Comparison of ENCODE assay signal across 8 mouse cellular contexts in genomic region chr11:105591905-105592304, GRCm38 (mm10). TPM values are rescaled to one million over a fixed set of nuclear protein-coding genes. Genes with fewer than 3 reads are reported as not detected.
A peak's percentile ranks its signal among the peaks of the same experiment; 100 is the strongest.
DNase-seq lines count a peak whose midpoint lies in the region; ATAC-seq and TF ChIP-seq lines count a peak whose summit lies in the region.

No protein-coding gene starts in this region.

- H3K4me3 ChIP-seq in gastrocnemius, adult 2 months: peak overlapping the region; percentile 22
- no peak overlapping the region for H3K4me3 ChIP-seq in C2C12 (ENCODE audit: insufficient read depth, poor library complexity, severe bottlenecking)
- no peak overlapping the region for H3K4me3 ChIP-seq in thymus, adult 2 months (ENCODE audit: control insufficient read depth, insufficient read depth, low read length)

- H3ac ChIP-seq in C2C12 (ENCODE audit: control insufficient read depth, insufficient read length, low read depth): no peak overlapping the region

- TF ChIP-seq CTCF in gastrocnemius, adult 2 months (IDR thresholded peaks at IDR 0.05): no peak; the same call in 1 of the 2 replicates
- TF ChIP-seq CTCF in C2C12 (IDR thresholded peaks at IDR 0.05; ENCODE audit: control insufficient read depth, insufficient read depth, insufficient read length): peak; percentile 69
- TF ChIP-seq CTCF in thymus, adult 2 months (IDR thresholded peaks at IDR 0.05; ENCODE audit: borderline replicate concordance, control insufficient read depth, extremely low read depth, insufficient read depth, low read length, poor library complexity): no peak

- H3K79me3 ChIP-seq in C2C12 (ENCODE audit: low read depth): peaks cover 6% of the 10 kb centered on the region

- 55% methylated on average over 1 of the region's 1 CpGs for WGBS in thymus, adult 2 months

- no peaks in the 10 kb centered on the region for H3K36me3 ChIP-seq in C2C12 (ENCODE audit: control insufficient read depth, insufficient read depth)
- no peaks in the 10 kb centered on the region for H3K36me3 ChIP-seq in thymus, adult 2 months (ENCODE audit: control insufficient read depth, insufficient read depth, low read length)

- intact Hi-C loops in gastrocnemius, adult 2 months (cut with DNase I): loop anchor here (1.0 to 10.0 kb wide), 4 partner anchors 230 to 467 kb away; partner anchors contain the start of gene Mettl2

- H3K4me1 ChIP-seq in thymus, adult 2 months (replicated peaks; ENCODE audit: control insufficient read depth, insufficient read depth, low read length): peaks cover 4% of the 10 kb centered on the region

- H3K27ac ChIP-seq in gastrocnemius, adult 2 months: no peak overlapping the region
- H3K27ac ChIP-seq in thymus, adult 2 months (ENCODE audit: control insufficient read depth, insufficient read depth, low read length): no peak overlapping the region

- peak; percentile 28 for DNase-seq in gastrocnemius, adult 2 months
- DNase-seq in gastrocnemius, adult 8-10 months (ENCODE audit: low spot score in 2 of 2): no peak
- DNase-seq in c-Kit-positive CD71-positive TER-119-negative erythroid progenitor cells, embryonic 14.5 days (ENCODE audit: low read depth): peak; percentile 38
- DNase-seq in kidney, postnatal 10 days: peak; percentile 54
- peak; percentile 82 for DNase-seq in lung, postnatal 25 days (ENCODE audit: low spot score)
- DNase-seq in thymus, adult 2 months: peak; percentile 40

- H3K27me3 ChIP-seq in C2C12 (ENCODE audit: control insufficient read depth, insufficient read depth, insufficient read length): no peaks in the 10 kb centered on the region
- H3K27me3 ChIP-seq in thymus, adult 2 months (ENCODE audit: control insufficient read depth, insufficient read depth, low read length): no peaks in the 10 kb centered on the region

- TF ChIP-seq POLR2A in thymus, adult 2 months (IDR thresholded peaks at IDR 0.05; ENCODE audit: control insufficient read depth, extremely low read depth, insufficient read depth, low read length, poor library complexity): no peak

- peaks cover 18% of the 10 kb centered on the region for H3K79me2 ChIP-seq in C2C12 (ENCODE audit: control insufficient read depth, insufficient read depth)

- ATAC-seq in frontal cortex, adult (ENCODE audit: low TSS enrichment): peak; percentile 62; the same call in 1 of the 2 replicates

TF ChIP-seq in C2C12, 6 proteins besides CTCF, POLR2A, EP300 and RAD21:
- TF ChIP-seq CEBPB (IDR thresholded peaks at IDR 0.05; ENCODE audit: low read depth) (no peak), MYOG (IDR thresholded peaks at IDR 0.05; ENCODE audit: control insufficient read depth, extremely low read depth, insufficient read length) (no peak), USF1 (IDR thresholded peaks at IDR 0.05; ENCODE audit: low read depth) (no peak), MAX (IDR thresholded peaks at IDR 0.05) (peak; percentile 38), FOSL1 (IDR thresholded peaks at IDR 0.05; ENCODE audit: insufficient read depth, low read length, poor library complexity, severe bottlenecking) (no peak)

RNA-seq across cellular contexts. Expression of gene Tanc2, which starts 2.1 kb away (rescaled TPM):
- total RNA-seq in gastrocnemius, adult 2 months (2021): 10 to 100 TPM in 1 of 2 experiments, 1 to 10 TPM in 1; 9.7 to 10.5 TPM
- total RNA-seq in gastrocnemius, adult 8-10 months (2022): 10 to 100 TPM in 1 of 4 experiments, 1 to 10 TPM in 3; 7.0 to 11.0 (median 8.3) TPM
- 5.8 TPM for polyA plus RNA-seq in C2C12 (2012; fragmentation: generic; extraction: Trizol)
- 2.1 and 2.6 TPM in 2 replicates for polyA plus RNA-seq in thymus, adult 2 months (2012; rRNA removed)

Comparison
In these comparisons a context has a peak if more than half of its experiments do, and no peak if none do; other contexts are left out.
1. DNase-seq: peak in gastrocnemius, adult 2 months (single experiment), c-Kit-positive CD71-positive TER-119-negative erythroid progenitor cells, embryonic 14.5 days (single experiment), kidney, postnatal 10 days (single experiment), lung, postnatal 25 days (single experiment) and thymus, adult 2 months (single experiment); none in gastrocnemius, adult 8-10 months (0 of 2).